Mouse (Mus musculus): ENCODE results near the gene Ifitm3. TPM values are rescaled to one million over a fixed set of nuclear protein-coding genes. Genes with fewer than 3 reads are reported as not detected.

Gene Ifitm3
- total and polyA plus RNA-seq, 3 experiments, result 0.25 TPM; not detected in 2

GRCm38 (mm10) chr7:141028831-141029230, 18.3 kb upstream of the Ifitm3 start, which contains the start of gene Gm17387:
Gene Gm17387, plus strand, starts transcription at chr7:141029131.
- H3K4me3 ChIP-seq (replicated peaks in 1 of 3; ENCODE audit: low read depth in 2 of 3, low read length in 2 of 3, poor library complexity in 1 of 3), result no peak within 1 kb of the TSS
- H3K4me1 ChIP-seq (ENCODE audit: control insufficient read depth in 1 of 2, insufficient read depth in 2 of 2), result peaks cover 2 to 13% of the 10 kb centered on the region in 2 experiments; a peak in 3 of 4 replicates
- dilution Hi-C loops (cut with MboI; ENCODE audit: extremely low pct_ligation_motif_present, extremely low pct_unique_long_range_greater_than_20kb, low sequenced_read_pairs), result no loop called here
- no peak for TF ChIP-seq POLR2A (IDR thresholded peaks at IDR 0.05; ENCODE audit: low read depth, low read length)
- TF ChIP-seq ELF1 (IDR thresholded peaks at IDR 0.05; ENCODE audit: low read depth, low read length), result no peak
- no peak for TF ChIP-seq ZKSCAN1 (IDR thresholded peaks at IDR 0.05; ENCODE audit: borderline replicate concordance, low read depth, low read length)
- TF ChIP-seq USF1 (IDR thresholded peaks at IDR 0.05; ENCODE audit: low read depth, low read length), result no peak
- no peak for TF ChIP-seq MXI1 (IDR thresholded peaks at IDR 0.05; ENCODE audit: low read depth, low read length)
- no peak for TF ChIP-seq KAT2A (IDR thresholded peaks at IDR 0.05; ENCODE audit: insufficient replicate concordance, low read length)
- TF ChIP-seq UBTF (IDR thresholded peaks at IDR 0.05; ENCODE audit: low read depth, low read length), result no peak
- TF ChIP-seq IRF4 (IDR thresholded peaks at IDR 0.05; ENCODE audit: low read depth, low read length), result no peak
- TF ChIP-seq NELFE (IDR thresholded peaks at IDR 0.05; ENCODE audit: low read depth, low read length), result no peak
- no peak for TF ChIP-seq E2F4 (IDR thresholded peaks at IDR 0.05; ENCODE audit: insufficient replicate concordance, low read depth, low read length)
- no peak for TF ChIP-seq ZMIZ1 (IDR thresholded peaks at IDR 0.05; ENCODE audit: low read depth, low read length)
- no peak for TF ChIP-seq CHD2 (IDR thresholded peaks at IDR 0.05; ENCODE audit: low read length)
- no peak for TF ChIP-seq ETS1 (conservative IDR thresholded peaks at IDR 0.05; ENCODE audit: low read depth, low read length)
- TF ChIP-seq MAX (IDR thresholded peaks at IDR 0.05; ENCODE audit: low read length), result no peak
- no peak for TF ChIP-seq BHLHE40 (IDR thresholded peaks at IDR 0.05; ENCODE audit: low read depth, low read length)
- TF ChIP-seq ZC3H11A (IDR thresholded peaks at IDR 0.05; ENCODE audit: low read depth, low read length), result no peak
- H3K27me3 ChIP-seq (replicated peaks), result no peaks in the 10 kb centered on the region
- in situ Hi-C loops (cut with MboI; ENCODE audit: low pct_ligation_motif_present, low pct_unique_long_range_greater_than_20kb, low sequenced_read_pairs), result no loop called here
- H3K79me2 ChIP-seq (replicated peaks; ENCODE audit: control insufficient read depth, extremely low read depth, insufficient read depth, poor library complexity, severe bottlenecking), result no peaks in the 10 kb centered on the region
- DNase-seq (ENCODE audit: extremely low read depth), result no peak
- no peaks in the 10 kb centered on the region for H3K9me3 ChIP-seq (replicated peaks; ENCODE audit: low read length)
- no peak within 1 kb of the TSS for H3K9ac ChIP-seq (ENCODE audit: insufficient read depth, low read depth)
- no peak within 1 kb of the TSS for H3K4me2 ChIP-seq (ENCODE audit: insufficient read depth, low read depth, poor library complexity, severe bottlenecking)
- no peaks in the 10 kb centered on the region for H3K36me3 ChIP-seq (replicated peaks in 1 of 2; ENCODE audit: control insufficient read depth in 1 of 2, insufficient read depth in 1 of 2, low read length in 1 of 2)
- no peak within 1 kb of the TSS for H3K27ac ChIP-seq (ENCODE audit: insufficient read depth, low read depth)

GRCm38 (mm10) chr7:141026740-141027098, 16.1 kb upstream of the Ifitm3 start:
- Histone ChIP-seq H3K79me2 (replicated peaks; ENCODE audit: control insufficient read depth, extremely low read depth, insufficient read depth, poor library complexity, severe bottlenecking) (no peaks in the 10 kb centered on the region), H3K27me3 (replicated peaks) (no peaks in the 10 kb centered on the region), H3K4me2 (ENCODE audit: insufficient read depth, low read depth, poor library complexity, severe bottlenecking) (no peak overlapping the region), H3K9me3 (replicated peaks; ENCODE audit: low read length) (no peaks in the 10 kb centered on the region), H3K4me3 (replicated peaks in 1 of 3; ENCODE audit: low read depth in 2 of 3, low read length in 2 of 3, poor library complexity in 1 of 3) (no peak overlapping the region), H3K36me3 (replicated peaks in 1 of 2; ENCODE audit: control insufficient read depth in 1 of 2, insufficient read depth in 1 of 2, low read length in 1 of 2) (no peaks in the 10 kb centered on the region), H3K4me1 (ENCODE audit: control insufficient read depth in 1 of 2, insufficient read depth in 2 of 2) (peaks cover 7 to 20% of the 10 kb centered on the region in 2 experiments), H3K9ac (ENCODE audit: insufficient read depth, low read depth) (no peak overlapping the region), H3K27ac (ENCODE audit: insufficient read depth, low read depth) (no peak overlapping the region)
- no peak for DNase-seq (ENCODE audit: extremely low read depth)
- TF ChIP-seq USF2 (conservative IDR thresholded peaks at IDR 0.05; ENCODE audit: low read depth, low read length) (no peak), IRF4 (IDR thresholded peaks at IDR 0.05; ENCODE audit: low read depth, low read length) (no peak)
- dilution Hi-C loops (cut with MboI; ENCODE audit: extremely low pct_ligation_motif_present, extremely low pct_unique_long_range_greater_than_20kb, low sequenced_read_pairs), result no loop called here
- in situ Hi-C loops (cut with MboI; ENCODE audit: low pct_ligation_motif_present, low pct_unique_long_range_greater_than_20kb, low sequenced_read_pairs), result no loop called here
